Mouse (Mus musculus): Measurements from ENCODE around the gene Itgb2. TPM values are rescaled to one million over a fixed set of nuclear protein-coding genes. Genes with fewer than 3 reads are reported as not detected.
A peak's percentile ranks its signal among the peaks of the same experiment; 100 is the strongest.

Itgb2 gene
- polyA plus RNA-seq, 1 experiment from 2014 or later = 1.2 TPM

DNA sequence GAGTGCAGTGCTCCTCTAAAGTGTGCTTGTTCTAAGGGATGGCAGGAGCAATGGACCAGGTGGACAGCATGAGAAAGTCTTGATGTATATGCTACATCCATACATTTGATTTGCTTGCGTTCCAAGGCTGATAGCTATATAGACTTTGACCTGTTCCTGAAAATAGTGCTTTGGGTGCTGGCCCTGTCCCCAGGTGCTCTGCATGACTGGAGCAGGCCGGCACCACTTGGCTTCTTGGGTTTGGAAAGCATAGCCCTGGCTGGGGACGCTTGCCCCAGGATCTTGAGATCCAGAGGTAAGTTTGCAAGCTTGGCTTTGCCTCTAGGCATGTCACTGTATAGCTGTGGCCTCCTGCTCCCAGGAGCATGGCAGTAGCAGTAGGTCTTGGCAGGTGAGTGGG lies 56.6 kb downstream of the Itgb2 start:
- no peak overlapping the region for H3K27ac ChIP-seq
- WGBS = 93% methylated on average over 3 of the region's 3 CpGs
- no peaks in the 10 kb centered on the region for H3K9me3 ChIP-seq
- peaks cover 43% of the 10 kb centered on the region for H3K4me1 ChIP-seq (replicated peaks)
- no peak overlapping the region for H3K4me3 ChIP-seq
- DNase-seq (ENCODE audit: low spot score) = no peak
- no peaks in the 10 kb centered on the region for H3K27me3 ChIP-seq (ENCODE audit: insufficient read depth, poor library complexity, severe bottlenecking)
- H3K36me3 ChIP-seq = peaks cover 53% of the 10 kb centered on the region

DNA sequence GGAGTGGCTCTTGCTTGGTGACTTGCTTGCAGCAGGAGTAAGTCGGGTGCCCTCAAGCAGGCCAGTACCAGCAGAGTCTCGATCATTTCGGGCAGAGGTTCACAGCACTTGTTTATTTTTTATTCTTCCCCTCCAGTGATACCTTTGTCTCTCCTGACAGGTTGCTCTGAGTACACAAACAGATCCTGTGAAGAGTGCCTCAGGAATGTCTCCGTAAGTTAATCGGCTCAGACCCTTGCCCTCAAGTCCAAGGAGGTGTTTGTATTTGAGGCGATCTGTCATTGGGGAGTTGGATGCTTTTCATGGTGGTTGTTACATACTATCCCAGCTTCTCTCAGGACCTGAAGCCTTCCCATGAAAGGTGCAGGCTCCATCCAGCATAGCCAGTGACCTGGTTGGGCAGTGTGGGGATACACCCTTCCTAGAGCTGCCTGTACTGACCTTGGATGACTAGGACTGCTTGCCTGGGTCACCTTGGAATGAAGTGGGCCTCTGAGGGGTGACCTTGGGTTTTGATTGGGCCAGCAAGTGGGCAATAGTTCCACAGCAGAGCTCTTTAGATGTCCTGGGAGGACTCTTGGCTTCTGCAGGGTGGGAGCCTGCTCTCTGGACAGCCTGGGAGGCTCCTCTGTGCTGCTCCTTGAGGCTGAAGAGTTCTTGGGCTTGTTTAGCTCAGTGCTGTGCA lies 57.2 kb downstream of the Itgb2 start:
- Histone ChIP-seq H3K27ac (peak overlapping the region; percentile 29; the same call in 1 of the 2 replicates), H3K9me3 (no peaks in the 10 kb centered on the region), H3K4me1 (replicated peaks) (peaks cover 39% of the 10 kb centered on the region), H3K36me3 (peaks cover 58% of the 10 kb centered on the region), H3K27me3 (ENCODE audit: insufficient read depth, poor library complexity, severe bottlenecking) (no peaks in the 10 kb centered on the region), H3K4me3 (no peak overlapping the region)
- WGBS = 90% methylated on average over 6 of the region's 6 CpGs
- DNase-seq (ENCODE audit: low spot score) = no peak

DNA sequence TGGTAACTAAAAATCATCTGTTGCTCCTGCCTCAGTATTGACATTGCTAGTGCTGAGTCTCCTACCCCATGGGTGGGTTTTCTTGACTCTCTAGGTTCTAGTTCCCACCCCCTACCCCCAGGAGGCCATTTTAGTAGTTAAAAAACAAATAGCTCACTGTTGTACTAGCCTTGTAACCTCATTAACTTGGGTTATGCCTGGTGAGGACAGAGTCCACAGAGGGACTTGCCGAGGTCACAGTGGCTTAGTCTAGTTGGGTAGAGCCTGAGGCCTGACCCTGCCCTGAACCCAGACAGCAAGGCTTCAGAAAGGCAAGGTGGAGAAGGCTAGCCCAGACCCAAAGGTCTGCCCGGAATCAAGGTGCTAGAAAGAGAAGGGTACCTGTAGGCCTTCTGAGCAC lies 58.0 kb downstream of the Itgb2 start:
- WGBS = 89% methylated on average over 2 of the region's 2 CpGs
- no peaks in the 10 kb centered on the region for H3K27me3 ChIP-seq (ENCODE audit: insufficient read depth, poor library complexity, severe bottlenecking)
- H3K9me3 ChIP-seq = no peaks in the 10 kb centered on the region
- peaks cover 31% of the 10 kb centered on the region for H3K4me1 ChIP-seq (replicated peaks)
- H3K27ac ChIP-seq = no peak overlapping the region
- H3K36me3 ChIP-seq = peaks cover 66% of the 10 kb centered on the region
- no peak overlapping the region for H3K4me3 ChIP-seq
- no peak for DNase-seq (ENCODE audit: low spot score)

DNA sequence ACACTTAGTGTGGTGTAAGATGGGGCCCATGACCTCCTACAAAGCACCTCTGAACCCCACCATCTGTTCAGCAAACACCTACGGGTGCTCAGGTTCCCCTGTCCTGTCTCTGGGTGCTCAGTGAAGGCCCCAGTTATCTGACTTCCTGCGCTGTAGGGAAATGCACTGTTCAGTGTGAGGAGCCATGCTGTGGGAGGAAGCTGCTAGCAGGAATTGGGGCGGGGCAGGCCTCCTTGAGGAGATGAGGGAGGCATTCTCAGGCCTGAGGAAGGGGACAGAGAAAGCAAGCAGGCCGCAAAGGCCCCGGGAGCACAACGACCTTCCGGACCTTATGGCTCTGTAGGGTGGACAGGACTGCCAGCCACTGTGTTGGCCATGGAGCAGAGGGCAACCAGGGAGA lies 59.1 kb downstream of the Itgb2 start:
- whole genome bisulfite sequencing = 81% methylated on average over 7 of the region's 7 CpGs
- Histone ChIP-seq H3K27me3 (ENCODE audit: insufficient read depth, poor library complexity, severe bottlenecking) (no peaks in the 10 kb centered on the region), H3K9me3 (no peaks in the 10 kb centered on the region), H3K27ac (peak overlapping the region; percentile 23; the same call in 1 of the 2 replicates), H3K4me3 (no peak overlapping the region), H3K36me3 (peaks cover 77% of the 10 kb centered on the region), H3K4me1 (replicated peaks) (peaks cover 22% of the 10 kb centered on the region)
- no peak for DNase-seq (ENCODE audit: low spot score)

DNA sequence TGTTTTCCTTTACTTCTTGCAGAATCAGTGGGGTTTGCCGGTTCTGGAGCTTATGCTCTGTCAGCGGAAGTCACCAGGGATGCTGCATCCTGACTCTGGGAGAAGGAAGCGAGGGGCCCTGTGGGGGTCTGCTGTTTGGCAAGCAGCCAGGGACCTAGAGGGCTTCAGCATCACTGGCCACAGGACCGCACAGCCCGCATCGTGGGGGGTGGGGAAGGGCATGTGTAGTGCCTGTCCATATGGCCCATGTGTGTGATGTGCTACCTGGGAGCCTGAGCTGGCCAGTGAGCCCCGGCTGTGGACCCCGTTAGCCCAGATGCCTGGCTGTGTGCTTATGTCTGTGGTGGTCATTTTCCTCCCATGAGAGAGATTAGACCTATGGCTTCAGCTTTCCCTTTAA lies 59.7 kb downstream of the Itgb2 start:
- no peak overlapping the region for H3K27ac ChIP-seq
- no peaks in the 10 kb centered on the region for H3K9me3 ChIP-seq
- no peaks in the 10 kb centered on the region for H3K27me3 ChIP-seq (ENCODE audit: insufficient read depth, poor library complexity, severe bottlenecking)
- peaks cover 83% of the 10 kb centered on the region for H3K36me3 ChIP-seq
- DNase-seq (ENCODE audit: low spot score) = no peak
- WGBS = 89% methylated on average over 8 of the region's 8 CpGs
- H3K4me3 ChIP-seq = no peak overlapping the region
- H3K4me1 ChIP-seq (replicated peaks) = peaks cover 21% of the 10 kb centered on the region; the same call in 1 of the 2 replicates

DNA sequence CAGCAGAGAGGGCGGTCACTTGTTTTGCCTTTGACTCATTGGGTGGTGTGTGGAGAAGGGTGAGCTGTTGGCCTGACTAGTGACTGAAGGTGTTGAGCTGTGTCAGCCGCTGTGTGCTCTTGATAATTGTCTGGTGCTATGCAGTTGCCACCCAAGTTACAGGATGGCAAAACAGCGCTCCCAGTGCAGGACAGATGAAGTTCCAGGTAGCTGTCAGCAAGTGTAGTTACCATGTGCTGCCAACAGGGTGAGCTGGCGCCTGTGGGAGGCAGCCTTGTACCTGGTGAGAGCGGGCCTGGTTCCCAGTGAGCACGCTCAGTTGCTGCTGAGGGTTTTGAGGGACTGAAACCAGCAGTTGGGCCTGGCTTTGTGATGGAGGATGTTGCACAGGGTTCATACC lies 60.8 kb downstream of the Itgb2 start:
- Histone ChIP-seq H3K27ac (no peak overlapping the region), H3K9me3 (no peaks in the 10 kb centered on the region), H3K4me1 (replicated peaks) (peaks cover 21% of the 10 kb centered on the region; the same call in 1 of the 2 replicates), H3K4me3 (no peak overlapping the region), H3K27me3 (ENCODE audit: insufficient read depth, poor library complexity, severe bottlenecking) (no peaks in the 10 kb centered on the region), H3K36me3 (peaks cover 92% of the 10 kb centered on the region)
- DNase-seq (ENCODE audit: low spot score) = peak; percentile 61
- 47% methylated on average over 6 of the region's 6 CpGs for WGBS

DNA sequence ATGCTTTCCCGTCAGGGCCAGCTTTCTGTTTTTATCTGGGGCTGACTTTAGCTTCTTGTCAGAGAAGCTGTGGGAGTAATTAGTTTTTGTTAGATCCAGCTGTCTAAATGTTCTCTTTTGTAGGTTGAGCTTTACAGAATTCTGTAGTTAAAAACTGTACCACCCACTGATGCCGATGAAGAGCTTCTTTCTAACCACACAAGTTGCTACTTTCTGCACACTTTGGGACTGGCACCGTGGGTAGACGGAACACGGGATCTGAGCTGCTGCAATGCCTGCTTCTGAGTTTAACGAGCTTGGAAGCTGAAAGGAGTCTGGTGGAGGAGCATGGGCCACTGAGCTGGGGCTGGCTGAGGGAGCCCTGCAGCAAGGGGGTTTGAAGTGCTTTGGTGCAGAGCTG lies 61.5 kb downstream of the Itgb2 start:
- no peak overlapping the region for H3K27ac ChIP-seq
- no peaks in the 10 kb centered on the region for H3K9me3 ChIP-seq
- no peak for DNase-seq (ENCODE audit: low spot score)
- no peaks in the 10 kb centered on the region for H3K27me3 ChIP-seq (ENCODE audit: insufficient read depth, poor library complexity, severe bottlenecking)
- H3K36me3 ChIP-seq = peaks cover 94% of the 10 kb centered on the region
- H3K4me3 ChIP-seq = no peak overlapping the region
- WGBS = 88% methylated on average over 6 of the region's 6 CpGs
- peaks cover 21% of the 10 kb centered on the region; the same call in 1 of the 2 replicates for H3K4me1 ChIP-seq (replicated peaks)

DNA sequence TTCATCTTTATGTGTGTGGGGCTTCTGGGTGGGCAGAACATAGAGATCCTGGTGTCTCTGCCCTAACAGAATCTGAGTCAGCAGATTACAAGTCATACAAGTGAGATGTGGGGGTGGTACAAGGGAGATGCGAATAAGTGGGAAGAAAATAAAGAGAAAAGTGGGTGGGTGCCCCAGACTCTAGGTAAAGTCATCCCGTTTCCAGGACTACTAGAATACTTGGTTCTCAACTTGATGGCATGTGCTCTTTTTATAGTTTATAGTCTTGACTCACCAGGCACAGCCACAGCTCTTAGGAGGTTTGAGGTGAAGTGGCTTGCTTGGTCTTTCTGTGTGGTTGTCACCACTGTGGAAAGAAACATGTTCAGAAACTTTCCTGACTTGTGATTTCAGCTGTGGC lies 66.0 kb downstream of the Itgb2 start:
- H3K27ac ChIP-seq = no peak overlapping the region
- no peaks in the 10 kb centered on the region for H3K27me3 ChIP-seq (ENCODE audit: insufficient read depth, poor library complexity, severe bottlenecking)
- peaks cover 82% of the 10 kb centered on the region for H3K36me3 ChIP-seq
- H3K9me3 ChIP-seq = no peaks in the 10 kb centered on the region
- no peak for DNase-seq (ENCODE audit: low spot score)
- H3K4me1 ChIP-seq (replicated peaks) = no peaks in the 10 kb centered on the region
- no peak overlapping the region for H3K4me3 ChIP-seq
- WGBS = 91% methylated on average over 2 of the region's 2 CpGs

DNA sequence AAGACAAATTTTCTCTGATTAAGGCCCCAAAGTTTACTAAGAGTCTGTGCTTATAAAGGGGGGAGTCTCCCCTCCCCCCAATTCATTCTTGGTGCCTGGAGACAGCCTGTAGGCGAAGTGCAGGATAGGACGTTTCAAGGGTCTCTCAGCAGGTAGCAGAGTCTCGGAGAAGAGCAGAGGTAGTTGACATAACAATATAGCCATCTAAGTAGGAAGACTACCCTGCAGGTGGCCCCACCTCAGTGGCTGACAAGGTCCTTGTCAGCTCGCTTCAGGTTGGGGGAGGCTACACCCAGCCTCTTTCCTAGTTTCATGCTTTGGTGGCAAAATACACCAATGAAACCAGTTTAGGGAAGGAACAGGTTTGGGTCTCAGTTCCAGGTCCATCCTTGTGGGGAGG lies 73.0 kb downstream of the Itgb2 start:
- WGBS = 47% methylated on average over 4 of the region's 4 CpGs
- Histone ChIP-seq H3K9me3 (peaks cover 5% of the 10 kb centered on the region; the same call in 1 of the 2 replicates), H3K4me1 (replicated peaks) (peaks cover 24% of the 10 kb centered on the region), H3K36me3 (peaks cover 22% of the 10 kb centered on the region), H3K4me3 (no peak overlapping the region), H3K27me3 (ENCODE audit: insufficient read depth, poor library complexity, severe bottlenecking) (no peaks in the 10 kb centered on the region), H3K27ac (no peak overlapping the region)
- DNase-seq (ENCODE audit: low spot score) = no peak

DNA sequence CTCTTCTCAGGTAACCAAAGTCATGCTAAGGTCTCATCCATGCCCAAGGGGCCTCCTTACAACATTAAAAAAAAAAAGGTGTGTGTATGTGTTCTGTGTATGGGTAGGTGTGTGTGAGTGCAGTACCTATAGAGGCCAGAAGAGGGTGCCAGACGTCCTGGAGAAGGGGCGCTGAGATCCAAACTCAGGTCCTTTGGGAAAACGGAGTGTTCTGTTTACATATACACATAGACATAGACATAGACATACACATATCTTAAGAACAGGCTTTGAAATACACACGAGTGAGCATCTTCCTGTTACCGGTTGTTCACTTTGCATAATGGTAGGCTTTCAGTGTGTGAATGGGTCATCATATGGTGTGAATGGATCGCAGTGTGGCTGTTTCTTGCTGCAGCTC lies 74.1 kb downstream of the Itgb2 start:
- Histone ChIP-seq H3K27ac (no peak overlapping the region), H3K4me3 (no peak overlapping the region), H3K4me1 (replicated peaks) (peaks cover 26% of the 10 kb centered on the region), H3K36me3 (peaks cover 21% of the 10 kb centered on the region), H3K9me3 (peaks cover 5% of the 10 kb centered on the region; the same call in 1 of the 2 replicates), H3K27me3 (ENCODE audit: insufficient read depth, poor library complexity, severe bottlenecking) (no peaks in the 10 kb centered on the region)
- WGBS = 94% methylated on average over 6 of the region's 6 CpGs
- DNase-seq (ENCODE audit: low spot score) = no peak

DNA sequence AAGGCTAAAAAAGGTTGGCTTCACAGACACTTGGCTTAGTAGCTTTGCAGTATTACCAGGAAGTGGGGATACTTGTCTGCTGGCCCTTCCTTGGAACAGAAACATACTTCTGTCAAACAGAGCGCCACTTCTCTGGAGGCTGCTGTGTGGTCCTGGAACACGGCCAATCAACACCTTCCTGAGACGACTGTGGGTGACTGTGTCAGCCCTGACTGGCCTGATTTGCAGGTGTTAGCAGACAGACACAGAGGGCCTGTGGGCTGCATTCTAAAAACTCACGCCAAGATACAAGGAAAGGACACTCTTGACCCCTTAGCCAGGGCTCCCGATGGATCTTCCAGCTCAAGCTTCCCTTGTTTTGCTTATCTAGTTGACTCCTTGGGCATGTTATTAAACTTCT lies 74.9 kb downstream of the Itgb2 start:
- Histone ChIP-seq H3K27me3 (ENCODE audit: insufficient read depth, poor library complexity, severe bottlenecking) (no peaks in the 10 kb centered on the region), H3K27ac (no peak overlapping the region)

DNA sequence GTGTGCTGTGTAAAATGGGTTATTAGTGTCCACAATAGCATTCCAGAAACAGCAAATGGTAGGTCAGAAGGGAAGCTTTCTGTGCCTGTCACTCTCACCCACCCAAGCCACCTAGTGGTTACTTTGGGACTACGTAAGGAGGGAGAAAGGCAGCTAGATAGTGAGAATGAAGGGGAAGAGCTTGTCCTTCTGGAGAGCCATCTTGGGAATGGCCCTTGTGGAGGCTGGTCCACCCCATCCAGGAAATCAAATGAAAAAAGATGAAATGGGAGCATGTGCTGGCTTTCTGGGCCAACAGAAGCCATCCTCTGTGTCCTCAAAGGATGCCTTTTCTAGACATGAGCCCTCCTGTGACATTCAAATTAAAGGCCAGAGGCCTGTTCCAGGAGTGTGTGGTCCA lies 75.3 kb downstream of the Itgb2 start:
- peak; percentile 38 for DNase-seq (ENCODE audit: low spot score)
- Histone ChIP-seq H3K36me3 (peaks cover 29% of the 10 kb centered on the region), H3K27me3 (ENCODE audit: insufficient read depth, poor library complexity, severe bottlenecking) (no peaks in the 10 kb centered on the region), H3K4me3 (peak overlapping the region; percentile 88), H3K27ac (peak overlapping the region; percentile 99), H3K4me1 (replicated peaks) (peaks cover 26% of the 10 kb centered on the region), H3K9me3 (peaks cover 5% of the 10 kb centered on the region; the same call in 1 of the 2 replicates)
- WGBS = 44% methylated on average over 1 of the region's 1 CpGs

More for the DNA sequence above, 74.9 kb downstream of the Itgb2 start:
- peaks cover 5% of the 10 kb centered on the region; the same call in 1 of the 2 replicates for H3K9me3 ChIP-seq
- 92% methylated on average over 5 of the region's 5 CpGs for WGBS
- H3K36me3 ChIP-seq = peaks cover 25% of the 10 kb centered on the region
- H3K4me1 ChIP-seq (replicated peaks) = peaks cover 26% of the 10 kb centered on the region
- DNase-seq (ENCODE audit: low spot score) = no peak
- H3K4me3 ChIP-seq = no peak overlapping the region

DNA sequence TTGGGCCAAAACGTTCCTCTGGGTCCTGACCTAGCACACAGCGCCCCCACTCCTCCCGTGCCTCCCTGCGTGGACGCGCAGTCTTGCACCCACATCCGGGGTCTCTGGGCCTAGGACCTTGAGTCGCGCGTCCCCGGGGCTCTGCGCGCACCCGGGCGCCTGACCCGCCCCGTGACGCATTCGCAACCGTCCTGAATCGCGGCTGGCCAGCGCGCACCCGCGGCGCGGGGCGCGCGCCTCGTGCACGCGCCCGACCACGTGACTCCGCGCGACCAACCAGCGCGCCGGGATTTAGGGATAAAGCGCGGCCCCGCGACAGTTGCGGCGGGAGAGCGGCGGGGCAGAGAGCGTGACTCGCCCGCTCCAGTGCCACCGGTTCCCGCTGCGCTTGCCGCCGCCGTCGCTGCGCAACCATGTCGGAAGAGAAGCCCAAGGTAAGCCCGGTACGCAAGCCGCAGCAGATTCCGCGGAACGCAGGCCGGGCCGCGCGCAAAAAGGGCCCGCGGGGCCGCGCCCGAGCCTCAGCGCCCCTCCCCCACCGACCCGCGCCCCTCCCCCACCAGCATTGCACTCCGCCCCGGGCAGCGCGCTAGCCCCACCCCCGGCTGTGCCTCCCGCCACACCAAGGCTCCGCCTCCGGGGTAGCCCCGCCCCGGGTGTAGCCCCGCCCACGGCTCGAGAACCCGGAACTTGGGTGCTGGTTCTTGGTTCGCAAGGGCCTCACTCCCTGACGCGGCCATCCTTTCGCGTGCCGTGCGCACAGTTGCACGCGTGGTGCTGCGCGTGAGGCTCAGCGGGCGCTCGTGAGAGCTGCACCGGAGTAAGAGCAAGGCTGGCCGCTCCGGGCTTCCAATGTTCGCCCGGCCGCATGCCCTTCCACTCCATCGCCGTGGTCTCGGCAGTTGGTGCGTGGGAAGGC lies 76.1 kb downstream of the Itgb2 start, which contains the start of the genes Sumo3 and Gm49325:
Sumo3 (plus strand) TSS at position 190 of the 919 bp plus-strand sequence.
Gm49325 (plus strand) TSS at position 290 of the 919 bp plus-strand sequence.
- H3K27ac ChIP-seq = peak within 1 kb of the TSS; percentile 99
- H3K27me3 ChIP-seq (ENCODE audit: insufficient read depth, poor library complexity, severe bottlenecking) = no peaks in the 10 kb centered on the region
- peaks cover 5% of the 10 kb centered on the region; the same call in 1 of the 2 replicates for H3K9me3 ChIP-seq
- peaks cover 37% of the 10 kb centered on the region for H3K36me3 ChIP-seq
- peaks cover 26% of the 10 kb centered on the region for H3K4me1 ChIP-seq (replicated peaks)
- peak; percentile 93 for DNase-seq (ENCODE audit: low spot score)
- peak within 1 kb of the TSS; percentile 88 for H3K4me3 ChIP-seq
- 1% methylated on average over 118 of the region's 119 CpGs for WGBS

Measured in hindbrain, embryonic 10.5 days (tissue).